Mouse (Mus musculus) midbrain, embryonic 11.5 days (tissue): ENCODE measurements around the gene Hsd17b7. TPM values are rescaled to one million over a fixed set of nuclear protein-coding genes. Genes with fewer than 3 reads are reported as not detected.
A peak's percentile ranks its signal among the peaks of the same experiment; 100 is the strongest.

Experiments
- ATAC-seq: fragments of 200-750 bp; cut with Nextera tagmentation; 2 replicates; pipeline ENCODE4 v1.8.0; 2017; ENCODE audit warnings: moderate TSS enrichment, moderate library complexity; ENCODE audit not compliant: low FRiP score
- DNase-seq: peaks from one replicate; pipeline ENCODE4 v3.0.0; 2015; ENCODE audit warnings: low spot score; ENCODE audit errors: missing footprints
- H3K27ac ChIP-seq: fragments of 300-500 bp; sonication (generic); 2 replicates; pipeline ENCODE4 v1.5.1; 2014; ENCODE audit warnings: low read depth, low read length
- H3K27me3 ChIP-seq: fragments of 300-500 bp; sonication (generic); 2 replicates; pipeline ENCODE4 v1.6.1; 2014; ENCODE audit warnings: mild to moderate bottlenecking, low read length, moderate library complexity, mixed read lengths; ENCODE audit not compliant: control insufficient read depth, insufficient read depth
- H3K36me3 ChIP-seq: fragments of 300-500 bp; sonication (generic); 2 replicates; pipeline ENCODE4 v1.6.1; 2014; ENCODE audit warnings: mild to moderate bottlenecking, low read length, moderate library complexity, mixed read lengths; ENCODE audit not compliant: control insufficient read depth, insufficient read depth
- H3K4me1 ChIP-seq: fragments of 300-500 bp; sonication (generic); 2 replicates; pipeline ENCODE4 v1.6.1; 2014; ENCODE audit warnings: low read length; ENCODE audit not compliant: control insufficient read depth, insufficient read depth
- H3K4me2 ChIP-seq: fragments of 300-500 bp; sonication (generic); 2 replicates; pipeline ENCODE4 v1.6.1; 2014; ENCODE audit warnings: mild to moderate bottlenecking, moderate library complexity
- H3K4me3 ChIP-seq: fragments of 300-500 bp; sonication (generic); 2 replicates; pipeline ENCODE4 v1.5.1; 2014; ENCODE audit warnings: low read depth, low read length
- H3K9ac ChIP-seq: fragments of 300-500 bp; sonication (generic); 2 replicates; pipeline ENCODE4 v1.6.1; 2014; ENCODE audit warnings: low read length
- H3K9me3 ChIP-seq: fragments of 300-500 bp; sonication (generic); 2 replicates; pipeline ENCODE4 v1.6.1; 2016; ENCODE audit warnings: low read length; ENCODE audit not compliant: control insufficient read depth
- WGBS: fragments of 180-500 bp; shearing (Covaris S2); extraction: QIAGEN DNeasy Blood & Tissue Kit; methylation state at CpG from one replicate; pipeline ENCODE4 v1.1.7; 2014; 5-methylcytosine and 5-hydroxymethylcytosine counted together
- polyA plus RNA-seq: library from polyadenylated mRNA; unstranded; fragments of >200 nt; fragmentation: Nextera tagmentation; extraction: Ambion mirVana; gene quantifications from 2 replicates; pipeline ENCODE4 v1.2.1, GENCODE M21; 2014

Gene Hsd17b7
- polyA plus RNA-seq, 1 experiment from 2014 or later: 20.2 TPM

DNA sequence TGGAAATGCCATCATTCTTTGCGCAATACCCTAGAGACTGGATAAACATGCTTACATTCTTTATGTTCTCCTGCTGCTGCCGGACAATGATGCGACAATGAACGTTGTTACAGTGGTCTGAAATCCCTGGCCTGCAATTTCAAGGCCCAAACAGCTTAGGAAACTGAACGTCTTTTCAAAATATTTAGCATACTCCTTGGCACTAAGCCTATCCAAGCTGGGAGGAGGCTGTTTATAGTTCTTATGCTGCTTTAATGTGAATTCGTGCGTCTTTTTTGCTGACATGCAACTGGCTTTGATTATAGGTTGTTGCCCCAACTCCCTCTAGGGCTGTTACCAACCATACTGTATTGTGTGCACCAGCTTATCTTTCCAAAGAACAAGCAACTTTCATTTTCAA is 20.2 kb downstream of the Hsd17b7 start:
- DNase-seq (no peak), ATAC-seq (no peak)
- H3K4me2 ChIP-seq: no peak overlapping the region
- no peaks in the 10 kb centered on the region for H3K9me3 ChIP-seq
- WGBS: 82% methylated on average over 7 of the region's 7 CpGs
- H3K36me3 ChIP-seq: peaks cover 9% of the 10 kb centered on the region
- H3K27me3 ChIP-seq: no peaks in the 10 kb centered on the region
- no peak overlapping the region for H3K9ac ChIP-seq
- no peak overlapping the region for H3K27ac ChIP-seq
- no peaks in the 10 kb centered on the region for H3K4me1 ChIP-seq
- H3K4me3 ChIP-seq: no peak overlapping the region

- DNase-seq (no peak), ATAC-seq (no peak)
- Histone ChIP-seq H3K4me2 (no peak overlapping the region), H3K27me3 (no peaks in the 10 kb centered on the region), H3K4me1 (no peaks in the 10 kb centered on the region), H3K4me3 (no peak overlapping the region), H3K9me3 (no peaks in the 10 kb centered on the region), H3K36me3 (peaks cover 9% of the 10 kb centered on the region), H3K9ac (no peak overlapping the region), H3K27ac (no peak overlapping the region)
- WGBS: 77% methylated on average over 7 of the region's 7 CpGs
Observed at GRCm38 (mm10) chr1:169948280-169948679, 20.8 kb downstream of the Hsd17b7 start.

DNA sequence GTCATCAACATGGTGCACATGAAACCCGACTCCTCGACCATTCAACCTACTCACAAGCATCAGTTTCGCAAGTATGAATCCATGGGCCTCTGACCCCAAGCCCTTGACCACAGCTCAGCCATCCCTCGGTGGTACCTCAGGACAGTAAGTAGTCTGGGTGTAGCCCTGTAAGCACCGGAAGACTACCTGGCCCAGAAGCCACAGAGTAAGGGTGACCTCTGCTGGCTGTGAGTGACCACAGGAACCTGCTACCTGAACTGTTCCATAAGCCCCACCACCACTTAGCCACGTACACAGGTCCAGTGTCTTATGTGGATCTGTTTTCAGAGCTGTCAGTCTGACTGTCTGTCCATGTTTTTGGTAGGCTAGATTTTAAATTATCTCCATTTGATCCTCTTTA is 21.4 kb downstream of the Hsd17b7 start:
- Histone ChIP-seq H3K36me3 (peaks cover 6% of the 10 kb centered on the region), H3K9me3 (no peaks in the 10 kb centered on the region), H3K27me3 (no peaks in the 10 kb centered on the region), H3K9ac (no peak overlapping the region), H3K4me3 (no peak overlapping the region), H3K27ac (no peak overlapping the region), H3K4me2 (no peak overlapping the region), H3K4me1 (no peaks in the 10 kb centered on the region)
- ATAC-seq (no peak), DNase-seq (no peak)
- 81% methylated on average over 6 of the region's 6 CpGs for WGBS

- no peak for DNase-seq
- Histone ChIP-seq H3K27ac (no peak overlapping the region), H3K4me2 (no peak overlapping the region), H3K4me3 (no peak overlapping the region), H3K9me3 (no peaks in the 10 kb centered on the region), H3K36me3 (no peaks in the 10 kb centered on the region; the same call in 1 of the 2 replicates), H3K9ac (no peak overlapping the region), H3K27me3 (no peaks in the 10 kb centered on the region), H3K4me1 (no peaks in the 10 kb centered on the region)
- no peak for ATAC-seq
- 82% methylated on average over 3 of the region's 3 CpGs for WGBS
Observed at GRCm38 (mm10) chr1:169946004-169946403, 23.0 kb downstream of the Hsd17b7 start.

DNA sequence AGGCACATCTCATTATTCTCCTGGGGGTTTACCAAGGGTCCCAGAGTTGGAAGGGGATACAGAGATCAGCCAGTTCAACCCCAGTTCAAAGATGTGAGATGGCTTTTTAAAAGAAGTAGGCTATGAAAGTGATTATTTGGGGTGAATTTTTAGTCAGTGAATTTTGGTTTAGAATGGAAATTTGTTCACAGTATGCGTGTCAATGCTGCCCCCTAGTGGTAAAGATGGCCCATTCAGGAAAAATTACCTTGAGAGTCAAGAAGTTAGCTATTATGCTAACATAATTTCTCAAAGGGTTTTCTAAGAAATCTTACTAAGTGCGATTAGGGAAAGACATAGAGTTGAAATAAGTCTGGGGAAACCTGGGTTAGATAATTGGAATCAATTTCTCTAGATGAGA is 29.7 kb downstream of the Hsd17b7 start:
- no peak for ATAC-seq
- no peak overlapping the region for H3K9ac ChIP-seq
- H3K4me2 ChIP-seq: no peak overlapping the region
- H3K36me3 ChIP-seq: no peaks in the 10 kb centered on the region
- peak; percentile 90 for DNase-seq
- H3K4me1 ChIP-seq: peaks cover 5% of the 10 kb centered on the region; the same call in 1 of the 2 replicates
- WGBS: 13% methylated on average over 2 of the region's 2 CpGs
- H3K4me3 ChIP-seq: no peak overlapping the region
- no peaks in the 10 kb centered on the region for H3K9me3 ChIP-seq
- H3K27me3 ChIP-seq: no peaks in the 10 kb centered on the region
- no peak overlapping the region for H3K27ac ChIP-seq

- Histone ChIP-seq H3K36me3 (no peaks in the 10 kb centered on the region), H3K4me2 (peak overlapping the region; percentile 40), H3K9me3 (no peaks in the 10 kb centered on the region), H3K4me3 (peak overlapping the region; percentile 14; the same call in 1 of the 2 replicates), H3K4me1 (peaks cover 12% of the 10 kb centered on the region), H3K9ac (peak overlapping the region; percentile 22; the same call in 1 of the 2 replicates), H3K27me3 (no peaks in the 10 kb centered on the region), H3K27ac (0 out of 2 replicates have a peak overlapping the region, but pooled peaks have one; percentile 2)
- peak; percentile 79 for ATAC-seq
- 36% methylated on average over 16 of the region's 16 CpGs for WGBS
- peak; percentile 93 for DNase-seq
Observed at GRCm38 (mm10) chr1:169934005-169934725, 34.9 kb downstream of the Hsd17b7 start.

GRCm38 (mm10) chr1:169932122-169932746 is 36.8 kb downstream of the Hsd17b7 start:
- Histone ChIP-seq H3K27ac (no peak overlapping the region), H3K9me3 (no peaks in the 10 kb centered on the region), H3K36me3 (no peaks in the 10 kb centered on the region), H3K4me1 (peaks cover 21% of the 10 kb centered on the region), H3K27me3 (no peaks in the 10 kb centered on the region), H3K4me3 (no peak overlapping the region), H3K4me2 (no peak overlapping the region), H3K9ac (no peak overlapping the region)
- no peak for ATAC-seq
- no peak for DNase-seq
- WGBS: 67% methylated on average over 7 of the region's 7 CpGs

DNA sequence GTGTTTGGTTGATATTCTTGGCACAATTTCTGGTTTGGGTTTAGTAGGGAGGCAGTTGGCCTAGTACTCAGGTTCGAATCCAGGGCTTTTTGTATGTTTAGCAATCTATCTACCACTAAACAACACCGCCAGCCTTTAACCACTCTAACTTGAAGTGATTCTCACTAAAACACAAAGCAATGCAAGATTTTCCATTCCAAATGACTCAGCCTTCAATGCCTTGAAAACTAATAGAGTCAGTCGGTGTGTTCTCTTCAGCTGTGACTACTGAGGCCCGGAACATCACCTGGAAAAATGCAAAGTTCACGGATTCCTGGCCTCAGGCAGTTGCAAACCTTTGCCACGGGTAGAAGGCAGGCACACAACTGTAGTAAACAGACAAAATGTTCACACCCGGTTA is 37.3 kb downstream of the Hsd17b7 start:
- H3K36me3 ChIP-seq: no peaks in the 10 kb centered on the region
- peaks cover 21% of the 10 kb centered on the region for H3K4me1 ChIP-seq
- no peak overlapping the region for H3K27ac ChIP-seq
- no peaks in the 10 kb centered on the region for H3K9me3 ChIP-seq
- no peak overlapping the region for H3K4me2 ChIP-seq
- WGBS: 87% methylated on average over 7 of the region's 7 CpGs
- ATAC-seq (no peak), DNase-seq (no peak)
- no peak overlapping the region for H3K9ac ChIP-seq
- no peaks in the 10 kb centered on the region for H3K27me3 ChIP-seq
- H3K4me3 ChIP-seq: no peak overlapping the region

- no peaks in the 10 kb centered on the region for H3K9me3 ChIP-seq
- peak; percentile 74 for ATAC-seq
- H3K9ac ChIP-seq: peak within 1 kb of the TSS; percentile 47
- peak within 1 kb of the TSS; percentile 17; the same call in 1 of the 2 replicates for H3K27ac ChIP-seq
- no peaks in the 10 kb centered on the region for H3K36me3 ChIP-seq
- H3K27me3 ChIP-seq: no peaks in the 10 kb centered on the region
- peak within 1 kb of the TSS; percentile 8; the same call in 1 of the 2 replicates for H3K4me3 ChIP-seq
- H3K4me1 ChIP-seq: peaks cover 11% of the 10 kb centered on the region; the same call in 1 of the 2 replicates
- WGBS: 6% methylated on average over 12 of the region's 12 CpGs
- peak; percentile 89 for DNase-seq
- H3K4me2 ChIP-seq: peak within 1 kb of the TSS; percentile 40
Observed at GRCm38 (mm10) chr1:169928454-169928971, 40.5 kb downstream of the Hsd17b7 start, which contains the start of gene Ccdc190. Gene Ccdc190, plus strand, starts transcription at chr1:169928648.
